Mouse (Mus musculus): ENCODE data around the gene Triobp.

GRCm38 (mm10) chr15:79025687-79026308, 78.3 kb downstream of the Triobp start:
- TF ChIP-seq CTCF (IDR thresholded peaks at IDR 0.05; ENCODE audit: insufficient read depth, low read length) (no peak), POLR2A (IDR thresholded peaks at IDR 0.05; ENCODE audit: borderline replicate concordance, extremely low read depth, low read depth, low read length) (no peak)
